Mouse (Mus musculus) heart, embryonic 14.5 days (tissue): Measurements from ENCODE around the gene Ncam1. TPM values are rescaled to one million over a fixed set of nuclear protein-coding genes. Genes with fewer than 3 reads are reported as not detected.

Experiments
- ATAC-seq: fragments of 200-750 bp; cut with Nextera tagmentation; 2 replicates; pipeline ENCODE4 v1.8.0; 2017; ENCODE audit warnings: low read depth, moderate TSS enrichment; ENCODE audit not compliant: insufficient number of reproducible peaks, insufficient read depth, low FRiP score
- H3K27ac ChIP-seq, 2 experiments: fragments of 200-500 bp in 1 of 2; fragments of 300-500 bp in 1 of 2; sonication (generic) in 1 of 2; replicated peaks in 1 of 2; 2 replicates each; pipeline ENCODE4 v1.5.1; 2012 to 2014; ENCODE audit warnings: low read depth in 2 of 2, low read length in 2 of 2, control low read depth in 1 of 2, mild to moderate bottlenecking in 1 of 2, mixed read lengths in 1 of 2; ENCODE audit not compliant: control insufficient read depth in 1 of 2, insufficient read depth in 1 of 2
- H3K27me3 ChIP-seq: fragments of 300-500 bp; sonication (generic); 2 replicates; pipeline ENCODE4 v1.6.1; 2014; ENCODE audit warnings: mild to moderate bottlenecking, low read length, control low read depth; ENCODE audit not compliant: control insufficient read depth, insufficient read depth
- H3K36me3 ChIP-seq: fragments of 300-500 bp; sonication (generic); 2 replicates; pipeline ENCODE4 v1.6.1; 2014; ENCODE audit warnings: mild to moderate bottlenecking, control low read depth, low read length, mixed read lengths; ENCODE audit not compliant: control insufficient read depth, insufficient read depth
- H3K4me1 ChIP-seq, 2 experiments: fragments of 200-500 bp in 1 of 2; fragments of 300-500 bp in 1 of 2; sonication (generic) in 1 of 2; 2 replicates each; pipeline ENCODE4 v1.6.1; 2012 to 2014; ENCODE audit warnings: low read length in 2 of 2, control low read depth in 1 of 2, mixed read lengths in 1 of 2; ENCODE audit not compliant: control insufficient read depth in 2 of 2, insufficient read depth in 2 of 2
- H3K4me2 ChIP-seq: fragments of 300-500 bp; sonication (generic); 2 replicates; pipeline ENCODE4 v1.6.1; 2014; ENCODE audit warnings: mild to moderate bottlenecking, low read length
- H3K4me3 ChIP-seq, 2 experiments: fragments of 200-500 bp in 1 of 2; fragments of 300-500 bp in 1 of 2; sonication (generic) in 1 of 2; 2 replicates each; pipeline ENCODE4 v1.5.1; 2012 to 2014; ENCODE audit warnings: low read length in 2 of 2, mild to moderate bottlenecking in 2 of 2, control low read depth in 1 of 2, low read depth in 1 of 2, moderate library complexity in 1 of 2; ENCODE audit not compliant: control insufficient read depth in 1 of 2, insufficient read depth in 1 of 2
- H3K9ac ChIP-seq: fragments of 300-500 bp; sonication (generic); 2 replicates; pipeline ENCODE4 v1.6.1; 2014; ENCODE audit warnings: mild to moderate bottlenecking, low read length
- H3K9me3 ChIP-seq: fragments of 300-500 bp; sonication (generic); 2 replicates; pipeline ENCODE4 v1.6.1; 2016; ENCODE audit warnings: low read length, control low read depth; ENCODE audit not compliant: control insufficient read depth
- WGBS: fragments of 180-500 bp; shearing (Covaris S2); extraction: QIAGEN DNeasy Blood & Tissue Kit; methylation state at CpG from one replicate; pipeline ENCODE4 v1.1.7; 2014; 5-methylcytosine and 5-hydroxymethylcytosine counted together
- polyA plus RNA-seq: library from polyadenylated mRNA; unstranded; fragments of >200 nt; fragmentation: Nextera tagmentation; extraction: Ambion mirVana; gene quantifications from 2 replicates; pipeline ENCODE4 v1.2.1, GENCODE M21; 2014

The Ncam1 gene
- polyA plus RNA-seq, 1 experiment from 2014 or later: 104 TPM

DNA sequence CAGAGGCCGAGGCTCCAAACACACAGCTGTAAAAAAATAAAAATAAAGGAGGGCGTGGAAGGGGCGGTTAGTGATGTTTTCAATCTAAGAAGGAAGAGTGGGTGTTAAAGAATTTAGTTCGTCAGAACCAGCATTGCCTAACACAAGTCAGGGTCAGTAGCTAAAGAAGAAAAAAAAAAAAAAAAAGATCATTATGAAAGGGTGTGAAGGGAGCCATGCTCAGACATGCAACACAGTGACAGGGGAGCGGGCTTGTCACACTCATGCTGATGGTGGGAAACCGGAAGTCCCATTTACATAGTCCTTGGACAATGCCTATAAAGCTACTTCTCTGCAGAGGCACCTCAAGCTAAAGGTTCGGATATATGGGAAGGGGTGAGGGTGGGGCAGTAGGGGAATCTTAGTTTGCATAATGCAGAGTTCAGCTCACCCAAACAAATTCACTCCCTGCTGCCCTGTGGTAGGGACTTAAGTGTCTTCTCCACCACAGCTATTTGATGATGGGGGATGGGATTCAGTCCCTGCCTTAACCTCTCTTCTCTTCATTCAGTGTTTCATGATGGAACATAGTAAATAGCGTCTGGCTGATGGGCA is 269.3 kb downstream of the Ncam1 start:
- peaks cover 6 to 7% of the 10 kb centered on the region in 2 experiments for H3K4me1 ChIP-seq
- no peak overlapping the region for H3K4me3 ChIP-seq
- WGBS: 78% methylated on average over 8 of the region's 8 CpGs
- H3K36me3 ChIP-seq: peaks cover 8% of the 10 kb centered on the region; the same call in 1 of the 2 replicates
- ATAC-seq: no peak
- H3K4me2 ChIP-seq: no peak overlapping the region
- no peak overlapping the region for H3K27ac ChIP-seq
- no peak overlapping the region for H3K9ac ChIP-seq
- no peaks in the 10 kb centered on the region for H3K27me3 ChIP-seq
- no peaks in the 10 kb centered on the region for H3K9me3 ChIP-seq

DNA sequence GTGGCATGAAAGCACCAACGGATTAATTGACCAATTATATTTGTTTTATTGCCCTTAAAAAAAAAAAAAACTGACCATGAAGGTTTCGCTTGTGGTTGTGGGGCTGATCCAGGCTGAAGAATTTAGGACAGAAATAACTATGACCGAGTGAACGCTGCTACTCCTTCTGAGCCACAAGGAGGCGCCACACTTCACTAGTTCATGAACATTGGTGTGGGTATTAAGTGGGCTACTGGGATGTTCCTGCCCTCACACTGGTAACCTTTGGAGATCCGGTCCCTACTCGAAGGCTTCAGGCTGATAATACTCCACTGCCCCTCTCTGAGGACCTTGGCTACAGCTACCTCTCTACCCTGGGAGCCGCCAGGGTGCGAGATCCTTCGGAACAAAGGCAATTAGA is 269.8 kb downstream of the Ncam1 start:
- H3K9me3 ChIP-seq: no peaks in the 10 kb centered on the region
- no peak for ATAC-seq
- no peak overlapping the region for H3K4me3 ChIP-seq
- H3K27me3 ChIP-seq: no peaks in the 10 kb centered on the region
- 54% methylated on average over 10 of the region's 10 CpGs for WGBS
- no peak overlapping the region for H3K4me2 ChIP-seq
- no peak overlapping the region for H3K9ac ChIP-seq
- H3K27ac ChIP-seq: no peak overlapping the region
- H3K4me1 ChIP-seq: peaks cover under 1 to 3% of the 10 kb centered on the region in 2 experiments; a peak in 3 of 4 replicates
- peaks cover 12% of the 10 kb centered on the region; the same call in 1 of the 2 replicates for H3K36me3 ChIP-seq

DNA sequence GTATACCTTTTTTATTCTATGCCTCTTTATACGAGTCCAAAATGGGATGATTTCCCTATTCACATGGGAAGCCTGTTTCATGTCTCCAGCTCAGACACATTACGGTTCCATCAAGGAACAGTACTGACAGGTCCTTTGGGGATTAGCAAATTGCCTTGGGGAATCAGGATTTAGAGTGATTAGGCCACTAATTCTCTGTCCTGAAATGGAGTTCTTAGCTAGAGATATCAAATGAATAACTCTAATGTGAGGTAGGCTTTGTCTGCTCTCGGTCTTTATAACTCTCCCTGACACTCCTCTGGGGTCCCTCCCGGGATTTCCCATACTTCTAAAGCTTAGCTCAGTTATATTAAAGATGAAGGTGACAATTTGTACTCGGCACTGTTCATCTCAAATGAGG is 270.7 kb downstream of the Ncam1 start:
- Histone ChIP-seq H3K9me3 (no peaks in the 10 kb centered on the region), H3K36me3 (peaks cover 14% of the 10 kb centered on the region), H3K27ac (no peak overlapping the region), H3K9ac (no peak overlapping the region), H3K27me3 (no peaks in the 10 kb centered on the region), H3K4me3 (no peak overlapping the region), H3K4me2 (no peak overlapping the region), H3K4me1 (peaks cover 0 to 3% of the 10 kb centered on the region in 2 experiments; a peak in 2 of 4 replicates)
- 86% methylated on average over 5 of the region's 5 CpGs for WGBS
- no peak for ATAC-seq

DNA sequence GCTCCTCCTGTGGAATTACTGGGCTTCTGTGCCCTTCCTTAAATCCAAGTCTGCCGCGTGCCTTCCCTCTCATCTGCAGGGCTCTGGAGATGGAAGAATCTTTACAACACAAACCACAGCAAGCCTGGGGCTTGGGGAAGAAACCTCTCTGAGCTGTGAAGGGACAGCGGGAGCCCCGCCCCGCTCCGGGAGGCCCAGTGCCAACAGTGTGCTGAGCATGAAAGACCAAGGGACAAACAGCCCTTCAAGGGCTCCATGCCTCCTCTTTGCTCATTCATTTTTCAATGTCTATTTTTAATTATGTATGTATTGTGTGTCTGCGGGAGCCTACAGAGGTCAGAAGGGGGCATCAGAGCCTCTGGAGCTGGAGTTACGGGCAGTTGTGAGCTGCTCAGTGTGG is 271.4 kb downstream of the Ncam1 start:
- H3K4me1 ChIP-seq: peaks cover 0 to 3% of the 10 kb centered on the region in 2 experiments; a peak in 2 of 4 replicates
- no peak overlapping the region for H3K4me3 ChIP-seq
- 59% methylated on average over 8 of the region's 8 CpGs for WGBS
- no peak for ATAC-seq
- peaks cover 20% of the 10 kb centered on the region for H3K36me3 ChIP-seq
- H3K27ac ChIP-seq: peak overlapping the region in 1 of 2 experiments; percentile 32; a peak in 1 of 4 replicates
- no peak overlapping the region for H3K9ac ChIP-seq
- no peaks in the 10 kb centered on the region for H3K9me3 ChIP-seq
- no peaks in the 10 kb centered on the region for H3K27me3 ChIP-seq
- no peak overlapping the region for H3K4me2 ChIP-seq

- no peak overlapping the region for H3K27ac ChIP-seq
- no peak overlapping the region for H3K4me2 ChIP-seq
- no peaks in the 10 kb centered on the region for H3K9me3 ChIP-seq
- WGBS: 71% methylated on average over 9 of the region's 9 CpGs
- no peak for ATAC-seq
- peaks cover 0 to 3% of the 10 kb centered on the region in 2 experiments; a peak in 2 of 4 replicates for H3K4me1 ChIP-seq
- no peaks in the 10 kb centered on the region for H3K27me3 ChIP-seq
- no peak overlapping the region for H3K9ac ChIP-seq
- H3K36me3 ChIP-seq: peaks cover 30% of the 10 kb centered on the region
- H3K4me3 ChIP-seq: no peak overlapping the region
These were observed 274.0 kb downstream of the Ncam1 start for GRCm38 (mm10) chr9:49524721-49525120.

DNA sequence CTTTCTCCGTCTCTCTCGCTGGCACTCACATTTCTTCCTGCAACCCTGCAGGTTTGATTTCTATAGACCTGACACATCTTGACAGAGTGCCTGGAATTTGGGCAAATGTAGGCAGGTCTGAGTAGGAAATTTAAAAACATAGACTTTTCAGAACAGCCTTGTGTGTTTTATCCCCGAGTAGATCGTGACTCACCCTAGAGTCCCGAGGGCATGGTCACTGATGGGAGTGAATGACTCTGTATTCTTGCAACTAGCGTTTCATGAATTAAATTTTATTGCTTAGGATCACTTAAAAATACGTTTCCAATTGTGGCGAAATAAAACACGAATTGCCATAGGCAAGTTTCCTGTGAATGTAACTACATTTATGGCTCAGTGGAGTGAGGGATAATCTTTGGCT is 274.8 kb downstream of the Ncam1 start:
- Histone ChIP-seq H3K9ac (no peak overlapping the region), H3K4me1 (peaks cover 0 to 3% of the 10 kb centered on the region in 2 experiments; a peak in 2 of 4 replicates), H3K27ac (no peak overlapping the region), H3K36me3 (peaks cover 38% of the 10 kb centered on the region), H3K27me3 (no peaks in the 10 kb centered on the region), H3K4me2 (no peak overlapping the region), H3K4me3 (no peak overlapping the region), H3K9me3 (no peaks in the 10 kb centered on the region)
- 89% methylated on average over 9 of the region's 9 CpGs for WGBS
- no peak for ATAC-seq

- H3K4me1 ChIP-seq: no peaks in the 10 kb centered on the region
- 76% methylated on average over 2 of the region's 2 CpGs for WGBS
- H3K9me3 ChIP-seq: no peaks in the 10 kb centered on the region
- peaks cover 46% of the 10 kb centered on the region for H3K36me3 ChIP-seq
- H3K27ac ChIP-seq: no peak overlapping the region
- no peaks in the 10 kb centered on the region for H3K27me3 ChIP-seq
- no peak overlapping the region for H3K4me2 ChIP-seq
- no peak for ATAC-seq
- H3K9ac ChIP-seq: no peak overlapping the region
- no peak overlapping the region for H3K4me3 ChIP-seq
These were observed 284.4 kb downstream of the Ncam1 start for GRCm38 (mm10) chr9:49514306-49514705.

- Histone ChIP-seq H3K4me3 (no peak overlapping the region), H3K4me1 (no peaks in the 10 kb centered on the region), H3K4me2 (no peak overlapping the region), H3K27me3 (no peaks in the 10 kb centered on the region), H3K9ac (no peak overlapping the region), H3K9me3 (no peaks in the 10 kb centered on the region), H3K36me3 (peaks cover 48% of the 10 kb centered on the region), H3K27ac (no peak overlapping the region)
- 93% methylated on average over 4 of the region's 4 CpGs for WGBS
- ATAC-seq: no peak
These were observed 288.1 kb downstream of the Ncam1 start for GRCm38 (mm10) chr9:49510666-49511065.
